In genomic region chr6:97312545-97312939, GRCm38 (mm10) we compare ENCODE assay signal across 9 mouse cellular contexts. TPM values are rescaled to one million over a fixed set of nuclear protein-coding genes. Genes with fewer than 3 reads are reported as not detected.
DNase-seq lines count a peak whose midpoint lies in the region; ATAC-seq and TF ChIP-seq lines count a peak whose summit lies in the region.
"Had no signal": no experiment of that assay in that cellular context is flagged by ENCODE, and none has a peak within 500 bp of the region (broad histone marks: within the 10 kb centered on the region; RNA-seq: fewer than 3 reads in every experiment).

No protein-coding gene starts in this region.

- H3K79me2 ChIP-seq in liver, adult 2 months (ENCODE audit: control insufficient read depth, insufficient read depth, low read length), result peaks cover 4% of the 10 kb centered on the region; the same call in 1 of the 2 replicates

- no peak for ATAC-seq in intestine, postnatal 0 days
- ATAC-seq in neural tube, embryonic 12.5 days (ENCODE audit: low FRiP score, low read depth), result no peak

- H3K4me2 ChIP-seq in intestine, postnatal 0 days (replicated peaks; ENCODE audit: low read depth), result peak overlapping the region; percentile 76
- peak overlapping the region; percentile 56 for H3K4me2 ChIP-seq in neural tube, embryonic 12.5 days (replicated peaks)

- peaks cover 7% of the 10 kb centered on the region for H3K36me3 ChIP-seq in liver, adult 2 months (ENCODE audit: control insufficient read depth, insufficient read depth, low read length)
- H3K36me3 ChIP-seq in forebrain, embryonic 10.5 days (replicated peaks), result peaks cover 15% of the 10 kb centered on the region
- peaks cover 5% of the 10 kb centered on the region for H3K36me3 ChIP-seq in intestine, postnatal 0 days (ENCODE audit: control insufficient read depth, insufficient read depth)
- H3K36me3 ChIP-seq in neural tube, embryonic 12.5 days, result no peaks in the 10 kb centered on the region; the same call in 1 of the 2 replicates

- peak overlapping the region; percentile 58 for H3K4me3 ChIP-seq in liver, adult 2 months (ENCODE audit: insufficient read depth, low read depth, low read length)
- H3K4me3 ChIP-seq in forebrain, embryonic 10.5 days, result peak overlapping the region; percentile 58
- H3K4me3 ChIP-seq in intestine, postnatal 0 days (ENCODE audit: low read depth, low read length), result peak overlapping the region; percentile 51
- peak overlapping the region; percentile 23; the same call in 1 of the 2 replicates for H3K4me3 ChIP-seq in neural tube, embryonic 12.5 days

- peak overlapping the region; percentile 79 for H3K9ac ChIP-seq in liver, adult 2 months (ENCODE audit: low read depth, low read length)
- peak overlapping the region; percentile 67 for H3K9ac ChIP-seq in intestine, postnatal 0 days (ENCODE audit: low read depth, low read length)
- H3K9ac ChIP-seq in neural tube, embryonic 12.5 days, result 0 out of 2 replicates have a peak overlapping the region, but pooled peaks have one; percentile 36

- DNase-seq in liver, adult 2 months (ENCODE audit: extremely low read depth, low read depth, low spot score), result no peak
- no peak for DNase-seq in liver
- no peak for DNase-seq in forebrain, embryonic 10.5 days (ENCODE audit: extremely low spot score, low spot score)
- DNase-seq in left cerebral cortex, postnatal 10 days (ENCODE audit: extremely low spot score in 1 of 2, low spot score in 2 of 2), result no peak
- DNase-seq in right cerebral cortex, postnatal 4 days, result no peak
- DNase-seq in urinary bladder, postnatal 25 days (ENCODE audit: low spot score), result no peak

- peak overlapping the region; percentile 92 for H3K27ac ChIP-seq in liver, adult 2 months (replicated peaks; ENCODE audit: insufficient read depth, low read depth, low read length)
- H3K27ac ChIP-seq in forebrain, embryonic 10.5 days, result peak overlapping the region; percentile 79
- H3K27ac ChIP-seq in intestine, postnatal 0 days (ENCODE audit: low read depth, low read length), result peak overlapping the region; percentile 86
- H3K27ac ChIP-seq in neural tube, embryonic 12.5 days, result no peak overlapping the region

- intact Hi-C loops in left cerebral cortex, postnatal 10 days (cut with DNase I), result no loop called here

- no peaks in the 10 kb centered on the region for H3K9me3 ChIP-seq in forebrain, embryonic 10.5 days
- no peaks in the 10 kb centered on the region for H3K9me3 ChIP-seq in intestine, postnatal 0 days (ENCODE audit: control insufficient read depth)
- no peaks in the 10 kb centered on the region for H3K9me3 ChIP-seq in neural tube, embryonic 12.5 days

- no peak for TF ChIP-seq CTCF in liver, adult 2 months (IDR thresholded peaks at IDR 0.05; ENCODE audit: low read depth, low read length)
- no peak for TF ChIP-seq CTCF in intestine, postnatal 0 days (IDR thresholded peaks at IDR 0.05; ENCODE audit: low read depth)

- H3K4me1 ChIP-seq in liver, adult 2 months (ENCODE audit: control insufficient read depth, insufficient read depth, low read length), result peaks cover 20% of the 10 kb centered on the region
- H3K4me1 ChIP-seq in forebrain, embryonic 10.5 days, result peaks cover 53% of the 10 kb centered on the region
- no peaks in the 10 kb centered on the region; the same call in 1 of the 2 replicates for H3K4me1 ChIP-seq in intestine, postnatal 0 days (replicated peaks; ENCODE audit: control insufficient read depth, insufficient read depth, low read length)
- H3K4me1 ChIP-seq in neural tube, embryonic 12.5 days, result peaks cover 19% of the 10 kb centered on the region

- no peak for TF ChIP-seq POLR2A in liver, adult 2 months (IDR thresholded peaks at IDR 0.05; ENCODE audit: extremely low read depth, insufficient read depth, low read length)

- no peaks in the 10 kb centered on the region for H3K27me3 ChIP-seq in liver, adult 2 months (ENCODE audit: control insufficient read depth, insufficient read depth, low read length)
- H3K27me3 ChIP-seq in forebrain, embryonic 10.5 days (ENCODE audit: poor library complexity, severe bottlenecking), result peaks cover 13% of the 10 kb centered on the region; the same call in 1 of the 2 replicates
- H3K27me3 ChIP-seq in intestine, postnatal 0 days (replicated peaks; ENCODE audit: control insufficient read depth, insufficient read depth, low read length), result no peaks in the 10 kb centered on the region
- H3K27me3 ChIP-seq in neural tube, embryonic 12.5 days (replicated peaks), result no peaks in the 10 kb centered on the region

- 9% methylated on average over 3 of the region's 3 CpGs for WGBS in liver, adult 2 months
- 18% methylated on average over 3 of the region's 3 CpGs for WGBS in forebrain, embryonic 10.5 days
- 7% methylated on average over 3 of the region's 3 CpGs for WGBS in intestine, postnatal 0 days
- 16% methylated on average over 3 of the region's 3 CpGs for WGBS in neural tube, embryonic 12.5 days

RNA-seq across cellular contexts. Expression of gene Lmod3, which starts 60.0 kb away (rescaled TPM):
- total RNA-seq in liver, adult 2 months (2014; rRNA removed), result 0.27 and 0.28 TPM in 2 replicates
- polyA plus RNA-seq in liver, adult 2 months (2012; rRNA removed), result 0.04 and 0.07 TPM in 2 replicates
- not detected in 2 replicates for polyA plus RNA-seq in forebrain, embryonic 10.5 days (2016; fragmentation: Nextera tagmentation; extraction: Ambion mirVana)
- 0.08 and 0.13 TPM in 2 replicates for polyA plus RNA-seq in intestine, postnatal 0 days (2015; fragmentation: Nextera tagmentation; extraction: Ambion mirVana)
- 1.6 and 1.8 TPM in 2 replicates for polyA plus RNA-seq in neural tube, embryonic 12.5 days (2016; fragmentation: Nextera tagmentation; extraction: Ambion mirVana)
- under 1 TPM; 0.87 to 0.94 TPM for total RNA-seq in left cerebral cortex, postnatal 10 days (2021)
- total RNA-seq: layer of hippocampus, adult 18-20 months had no signal
